Mouse (Mus musculus) bone marrow macrophage, adult 2 months (primary cell): ENCODE results near the gene Anapc7. TPM values are rescaled to one million over a fixed set of nuclear protein-coding genes. Genes with fewer than 3 reads are reported as not detected.
"Not testable (repeated sequence)": the region's sequence is repeated elsewhere in the genome, so short reads cannot be mapped to it uniquely, and the experiment has no call there.

Experiments used
- H3K27ac ChIP-seq: 2 replicates; pipeline ENCODE4 v1.5.1; 2012; ENCODE audit warnings: low read depth, low read length; ENCODE audit not compliant: insufficient read depth
- H3K4me1 ChIP-seq: 2 replicates; pipeline ENCODE4 v1.6.1; 2012; ENCODE audit warnings: low read length; ENCODE audit not compliant: control insufficient read depth, insufficient read depth
- H3K4me3 ChIP-seq: 2 replicates; pipeline ENCODE4 v1.5.1; 2012; ENCODE audit warnings: mild to moderate bottlenecking, low read length, moderate library complexity; ENCODE audit not compliant: insufficient read depth
- CTCF ChIP-seq: IDR thresholded peaks from 2 replicates; pipeline ENCODE4 v1.5.1; 2012; ENCODE audit warnings: low read depth, mild to moderate bottlenecking, low read length, moderate library complexity
- POLR2A ChIP-seq: IDR thresholded peaks from 2 replicates; pipeline ENCODE4 v1.6.1; 2012; ENCODE audit warnings: mild to moderate bottlenecking, low read depth, low read length, borderline replicate concordance
- polyA plus RNA-seq: library from polyadenylated mRNA; stranded (reverse); fragments of >200 nt; gene quantifications from 2 replicates; pipeline ENCODE4 v1.2.4, GENCODE M21; 2012; ENCODE audit not compliant: missing spikeins, insufficient read depth, insufficient read length

Gene Anapc7
- polyA plus RNA-seq, 1 experiment = 22.2 TPM

GRCm38 (mm10) chr5:122448869-122449268, 27.4 kb downstream of the Anapc7 start:
- Histone ChIP-seq H3K27ac (no peak overlapping the region), H3K4me3 (no peak overlapping the region), H3K4me1 (no peaks in the 10 kb centered on the region)
- no peak for TF ChIP-seq POLR2A
- no peak for TF ChIP-seq CTCF

DNA sequence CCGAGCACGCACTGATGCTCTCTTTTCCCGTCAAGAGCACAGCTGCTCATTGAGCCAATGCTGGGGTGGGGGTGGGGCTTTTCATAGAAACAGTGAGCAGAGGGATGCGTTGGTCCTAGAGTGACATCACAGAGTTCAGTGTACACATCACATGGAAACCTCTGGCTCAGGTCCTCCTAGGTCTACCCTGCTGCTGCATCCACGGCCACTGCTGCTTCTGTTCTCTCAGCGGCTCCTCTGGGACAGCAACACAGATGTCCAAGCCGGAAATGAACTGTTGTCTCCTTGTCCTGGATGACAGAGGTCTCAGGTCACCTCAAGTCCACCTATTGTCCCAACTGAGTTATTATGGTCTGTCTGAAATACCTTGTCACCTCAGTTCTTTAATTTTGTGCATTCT, 28.5 kb downstream of the Anapc7 start:
- TF ChIP-seq CTCF = no peak
- TF ChIP-seq POLR2A = no peak
- Histone ChIP-seq H3K4me1 (no peaks in the 10 kb centered on the region), H3K4me3 (no peak overlapping the region), H3K27ac (no peak overlapping the region)

DNA sequence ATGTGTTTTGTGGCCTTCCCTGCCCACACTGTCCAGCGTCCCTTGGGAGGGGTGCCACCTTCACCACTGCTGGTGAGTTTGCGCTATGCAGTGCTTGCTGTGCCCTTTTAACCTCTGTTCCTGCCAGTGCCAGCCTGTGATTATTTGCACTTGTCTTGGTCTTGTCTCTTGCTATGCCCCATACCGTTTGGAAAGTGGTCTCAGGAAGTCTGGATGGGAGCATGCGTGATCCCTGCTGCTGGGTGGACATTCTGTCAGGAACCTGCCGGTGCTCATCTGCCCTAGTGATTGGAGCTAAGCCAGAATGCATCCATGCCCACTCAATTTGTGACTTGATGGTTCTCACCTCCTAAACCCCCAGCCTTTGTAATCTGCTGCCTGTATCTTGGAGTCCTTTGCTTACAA, 29.4 kb downstream of the Anapc7 start:
- no peak overlapping the region for H3K27ac ChIP-seq
- H3K4me1 ChIP-seq = no peaks in the 10 kb centered on the region
- H3K4me3 ChIP-seq = no peak overlapping the region
- TF ChIP-seq CTCF = no peak
- TF ChIP-seq POLR2A = no peak

- Histone ChIP-seq H3K4me3 (no peak overlapping the region), H3K27ac (no peak overlapping the region), H3K4me1 (no peaks in the 10 kb centered on the region)
- no peak for TF ChIP-seq CTCF
- TF ChIP-seq POLR2A = no peak
Measured at GRCm38 (mm10) chr5:122451324-122451723, 29.8 kb downstream of the Anapc7 start.

DNA sequence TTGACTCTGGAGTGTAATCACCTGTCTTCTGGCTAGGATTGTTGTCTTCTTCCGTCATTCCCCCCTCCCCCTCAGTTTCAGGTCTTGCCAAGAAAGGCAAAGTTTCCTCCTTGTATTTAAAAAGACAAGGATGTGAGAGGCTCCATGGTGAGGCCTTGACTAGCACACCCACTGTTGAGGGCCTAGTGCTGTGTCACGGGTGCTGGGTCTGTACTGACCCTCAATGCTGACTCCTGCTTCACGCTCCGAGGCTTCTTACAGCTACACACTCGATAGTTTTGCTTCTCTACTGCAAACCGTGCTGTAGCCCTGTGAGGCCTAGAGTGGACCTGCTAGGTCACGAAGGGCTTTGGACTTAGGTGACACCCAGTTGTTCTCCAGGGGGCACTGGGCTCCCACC, 30.7 kb downstream of the Anapc7 start:
- Histone ChIP-seq H3K4me3 (no peak overlapping the region), H3K27ac (no peak overlapping the region), H3K4me1 (no peaks in the 10 kb centered on the region)
- no peak for TF ChIP-seq CTCF
- TF ChIP-seq POLR2A = no peak

DNA sequence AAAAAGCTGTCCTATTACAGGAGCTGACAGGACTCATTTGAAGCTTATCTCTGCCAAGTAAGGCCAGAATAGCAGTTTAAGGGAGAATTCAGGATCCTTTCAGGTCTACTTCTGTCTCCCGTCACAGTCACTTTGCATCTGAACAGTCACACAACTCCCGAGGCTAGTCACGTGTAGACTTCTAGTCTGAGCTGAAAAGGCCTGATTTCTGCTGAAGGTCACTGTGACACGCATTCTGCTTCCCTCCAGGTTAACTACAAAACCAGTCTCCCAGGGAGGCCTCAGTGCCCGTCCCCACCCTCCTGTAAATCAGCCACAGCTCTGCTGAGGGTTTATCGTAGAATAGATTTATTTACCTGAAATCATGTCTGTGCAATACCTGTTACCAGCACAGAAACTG, 31.7 kb downstream of the Anapc7 start:
- no peaks in the 10 kb centered on the region for H3K4me1 ChIP-seq

GRCm38 (mm10) chr5:122454442-122454841, 32.9 kb downstream of the Anapc7 start:
- Histone ChIP-seq H3K27ac (no peak overlapping the region), H3K4me3 (no peak overlapping the region)
- TF ChIP-seq CTCF = no peak
- TF ChIP-seq POLR2A = no peak

More for the DNA sequence above, 31.7 kb downstream of the Anapc7 start:
- H3K27ac ChIP-seq = no peak overlapping the region
- H3K4me3 ChIP-seq = no peak overlapping the region
- no peak for TF ChIP-seq POLR2A
- TF ChIP-seq CTCF = no peak

GRCm38 (mm10) chr5:122454883-122455282, 33.4 kb downstream of the Anapc7 start:
- Histone ChIP-seq H3K4me3 (no peak overlapping the region), H3K27ac (no peak overlapping the region), H3K4me1 (no peaks in the 10 kb centered on the region)
- no peak for TF ChIP-seq CTCF
- TF ChIP-seq POLR2A = no peak

More at GRCm38 (mm10) chr5:122454442-122454841, 32.9 kb downstream of the Anapc7 start:
- H3K4me1 ChIP-seq = no peaks in the 10 kb centered on the region

DNA sequence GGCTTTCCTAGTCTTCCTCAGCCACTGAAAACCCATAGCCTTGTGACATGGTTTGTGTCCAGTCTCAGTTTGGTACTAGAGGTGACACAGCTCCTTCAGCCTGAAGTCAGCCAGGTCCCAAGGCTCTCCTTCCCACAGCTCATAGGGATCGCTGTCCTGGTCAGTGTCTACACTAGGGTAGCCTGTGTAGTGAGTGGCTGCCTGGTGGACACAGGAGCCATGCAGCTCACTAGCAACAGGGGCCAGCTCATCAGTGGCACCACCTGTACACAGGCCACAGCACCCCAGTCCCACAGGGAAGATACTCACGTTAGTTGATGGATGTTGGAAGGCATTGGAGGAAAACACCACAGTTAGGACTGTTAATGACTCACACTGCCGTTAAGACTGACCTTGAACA, 34.1 kb downstream of the Anapc7 start:
- TF ChIP-seq POLR2A (no peak), CTCF (no peak)

DNA sequence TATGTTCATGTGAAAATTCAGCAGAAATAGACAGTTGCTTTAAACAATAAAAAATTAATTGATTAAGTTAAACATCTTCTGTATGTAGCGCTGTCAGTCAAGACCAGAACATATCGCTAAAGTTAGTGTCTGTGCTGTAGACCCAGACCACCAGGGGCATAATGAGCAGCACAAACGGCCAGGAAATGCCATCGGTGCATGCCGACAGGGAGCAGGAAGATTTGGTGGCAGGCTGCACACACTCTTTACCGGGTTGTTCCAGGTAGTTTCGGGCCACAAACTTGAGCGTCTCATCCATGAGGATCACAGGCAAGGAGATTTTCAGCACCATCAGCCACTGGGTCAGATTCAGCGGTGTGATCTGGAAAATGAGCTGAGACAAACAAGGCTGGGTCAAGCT, 35.6 kb downstream of the Anapc7 start:
- not testable (repeated sequence) for H3K27ac ChIP-seq, H3K4me1 ChIP-seq, H3K4me3 ChIP-seq

More for the DNA sequence above, 34.1 kb downstream of the Anapc7 start:
- Histone ChIP-seq H3K4me3 (no peak overlapping the region), H3K27ac (no peak overlapping the region), H3K4me1 (no peaks in the 10 kb centered on the region)

DNA sequence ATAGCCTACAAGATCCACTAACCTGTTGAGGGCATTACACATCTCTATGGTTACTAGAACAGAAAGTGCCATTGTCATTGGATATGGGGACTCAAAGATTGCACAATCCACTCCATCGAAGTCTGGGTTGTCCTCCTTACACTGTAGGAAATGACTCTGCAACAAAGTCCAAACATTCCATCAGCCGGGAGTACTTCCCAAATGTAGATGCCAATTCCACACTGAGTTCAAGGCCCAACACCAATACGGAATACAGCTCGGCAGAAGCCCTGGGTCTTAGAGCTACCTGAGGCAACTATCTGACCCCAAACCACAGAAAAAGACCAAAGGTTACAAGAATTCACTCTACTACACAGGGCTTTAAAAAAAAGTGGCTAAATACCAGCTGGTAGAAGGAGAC, 36.6 kb downstream of the Anapc7 start:
- H3K27ac ChIP-seq = no peak overlapping the region
- H3K4me1 ChIP-seq = no peaks in the 10 kb centered on the region
- no peak for TF ChIP-seq CTCF
- no peak for TF ChIP-seq POLR2A
- no peak overlapping the region for H3K4me3 ChIP-seq
